Mouse (Mus musculus) limb, embryonic 14.5 days (tissue): ENCODE measurements at regions not wholly inside any gene's neighbourhood (a gene's known extent, or its start where the extent isn't known, plus 50 kb on each side); places are given as distances from the start of the nearest gene placed in this dataset.
A peak's percentile ranks its signal among the peaks of the same experiment; 100 is the strongest.

Experiments used
- ATAC-seq: fragments of 200-750 bp; cut with Nextera tagmentation; 2 replicates; pipeline ENCODE4 v1.8.0; 2017; ENCODE audit warnings: low read depth, moderate number of reproducible peaks, moderate TSS enrichment; ENCODE audit not compliant: low FRiP score
- DNase-seq: peaks from one replicate; pipeline ENCODE4 v3.0.0-alpha.2; 2015; ENCODE audit warnings: low spot score
- H3K27ac ChIP-seq: fragments of 300-500 bp; sonication (generic); replicated peaks from 2 replicates; pipeline ENCODE4 v1.5.1; 2014; ENCODE audit warnings: low read depth, mild to moderate bottlenecking, low read length, moderate library complexity, mixed read lengths
- H3K27me3 ChIP-seq: fragments of 300-500 bp; sonication (generic); 2 replicates; pipeline ENCODE4 v1.6.1; 2014; ENCODE audit warnings: low read length, mixed read lengths; ENCODE audit not compliant: control insufficient read depth, insufficient read depth
- H3K36me3 ChIP-seq: fragments of 300-500 bp; sonication (generic); 2 replicates; pipeline ENCODE4 v1.6.1; 2014; ENCODE audit warnings: mild to moderate bottlenecking, low read length, moderate library complexity, mixed read lengths; ENCODE audit not compliant: control insufficient read depth, insufficient read depth
- H3K4me1 ChIP-seq: fragments of 300-500 bp; sonication (generic); 2 replicates; pipeline ENCODE4 v1.6.1; 2014; ENCODE audit warnings: antibody characterized with exemption, low read length, mixed read lengths; ENCODE audit not compliant: control insufficient read depth, insufficient read depth
- H3K4me2 ChIP-seq: fragments of 300-500 bp; sonication (generic); replicated peaks from 2 replicates; pipeline ENCODE4 v1.6.1; 2014; ENCODE audit warnings: low read depth, mild to moderate bottlenecking, low read length, moderate library complexity; ENCODE audit not compliant: severe bottlenecking
- H3K4me3 ChIP-seq: fragments of 300-500 bp; sonication (generic); replicated peaks from 2 replicates; pipeline ENCODE4 v1.5.1; 2014; ENCODE audit warnings: low read length
- H3K9ac ChIP-seq: fragments of 300-500 bp; sonication (generic); 2 replicates; pipeline ENCODE4 v1.6.1; 2014; ENCODE audit warnings: mild to moderate bottlenecking, low read depth, low read length, moderate library complexity; ENCODE audit not compliant: severe bottlenecking
- H3K9me3 ChIP-seq: fragments of 300-500 bp; sonication (generic); 2 replicates; pipeline ENCODE4 v1.6.1; 2016; ENCODE audit warnings: low read length; ENCODE audit not compliant: control insufficient read depth
- POLR2A ChIP-seq: fragments of 200-500 bp; IDR thresholded peaks from 2 replicates; pipeline ENCODE4 v1.8.0; 2012; ENCODE audit warnings: inconsistent platforms, mild to moderate bottlenecking, moderate library complexity, borderline replicate concordance; ENCODE audit not compliant: insufficient read depth, insufficient read length; ENCODE audit errors: extremely low read depth
- WGBS: fragments of 180-500 bp; shearing (Covaris S2); extraction: QIAGEN DNeasy Blood & Tissue Kit; methylation state at CpG from one replicate; pipeline ENCODE4 v1.1.7; 2014; 5-methylcytosine and 5-hydroxymethylcytosine counted together

- Histone ChIP-seq H3K27ac (no peak overlapping the region), H3K9me3 (no peaks in the 10 kb centered on the region), H3K9ac (no peak overlapping the region), H3K4me1 (no peaks in the 10 kb centered on the region), H3K27me3 (no peaks in the 10 kb centered on the region), H3K4me2 (no peak overlapping the region), H3K36me3 (no peaks in the 10 kb centered on the region), H3K4me3 (no peak overlapping the region)
- DNase-seq (no peak), ATAC-seq (no peak)
- no peak for TF ChIP-seq POLR2A
These were observed 107.2 kb upstream of the Cop1 start for GRCm38 (mm10) chr1:159124874-159125273.

GRCm38 (mm10) chr1:159135301-159135700 lies 96.8 kb upstream of the Cop1 start:
- H3K27me3 ChIP-seq, result no peaks in the 10 kb centered on the region
- no peak for TF ChIP-seq POLR2A
- no peaks in the 10 kb centered on the region for H3K9me3 ChIP-seq
- H3K4me2 ChIP-seq, result 0 out of 2 replicates have a peak overlapping the region, but pooled peaks have one; percentile 13
- H3K36me3 ChIP-seq, result no peaks in the 10 kb centered on the region
- no peak overlapping the region for H3K9ac ChIP-seq
- WGBS, result 7% methylated on average over 10 of the region's 10 CpGs
- DNase-seq, result peak; percentile 83
- no peak overlapping the region for H3K27ac ChIP-seq
- H3K4me3 ChIP-seq, result no peak overlapping the region
- peak; percentile 65 for ATAC-seq
- H3K4me1 ChIP-seq, result no peaks in the 10 kb centered on the region

- H3K4me1 ChIP-seq, result no peaks in the 10 kb centered on the region
- H3K4me2 ChIP-seq, result no peak overlapping the region
- H3K36me3 ChIP-seq, result no peaks in the 10 kb centered on the region
- no peak overlapping the region for H3K4me3 ChIP-seq
- H3K27me3 ChIP-seq, result no peaks in the 10 kb centered on the region
- no peaks in the 10 kb centered on the region for H3K9me3 ChIP-seq
- ATAC-seq (no peak), DNase-seq (no peak)
- WGBS, result 80% methylated on average over 8 of the region's 8 CpGs
- no peak overlapping the region for H3K9ac ChIP-seq
- TF ChIP-seq POLR2A, result no peak
- H3K27ac ChIP-seq, result no peak overlapping the region
These were observed 84.2 kb upstream of the Cop1 start for GRCm38 (mm10) chr1:159147788-159148497.

GRCm38 (mm10) chr1:159148498-159149187 lies 83.5 kb upstream of the Cop1 start:
- Histone ChIP-seq H3K4me1 (no peaks in the 10 kb centered on the region), H3K9ac (no peak overlapping the region), H3K4me2 (no peak overlapping the region), H3K4me3 (no peak overlapping the region), H3K27ac (no peak overlapping the region), H3K27me3 (no peaks in the 10 kb centered on the region), H3K9me3 (no peaks in the 10 kb centered on the region), H3K36me3 (no peaks in the 10 kb centered on the region)
- TF ChIP-seq POLR2A, result no peak
- WGBS, result 48% methylated on average over 9 of the region's 9 CpGs
- DNase-seq, result no peak
- ATAC-seq, result no peak

GRCm38 (mm10) chr1:159149207-159149606 lies 82.9 kb upstream of the Cop1 start:
- no peak overlapping the region for H3K4me3 ChIP-seq
- no peak overlapping the region for H3K4me2 ChIP-seq
- no peak for DNase-seq
- TF ChIP-seq POLR2A, result no peak
- WGBS, result 83% methylated on average over 6 of the region's 6 CpGs
- no peaks in the 10 kb centered on the region for H3K9me3 ChIP-seq
- H3K9ac ChIP-seq, result no peak overlapping the region
- H3K36me3 ChIP-seq, result no peaks in the 10 kb centered on the region
- no peak overlapping the region for H3K27ac ChIP-seq
- H3K27me3 ChIP-seq, result no peaks in the 10 kb centered on the region
- ATAC-seq, result no peak
- no peaks in the 10 kb centered on the region for H3K4me1 ChIP-seq
